8 mouse cellular contexts compared by ENCODE assay signal in the genomic region with DNA sequence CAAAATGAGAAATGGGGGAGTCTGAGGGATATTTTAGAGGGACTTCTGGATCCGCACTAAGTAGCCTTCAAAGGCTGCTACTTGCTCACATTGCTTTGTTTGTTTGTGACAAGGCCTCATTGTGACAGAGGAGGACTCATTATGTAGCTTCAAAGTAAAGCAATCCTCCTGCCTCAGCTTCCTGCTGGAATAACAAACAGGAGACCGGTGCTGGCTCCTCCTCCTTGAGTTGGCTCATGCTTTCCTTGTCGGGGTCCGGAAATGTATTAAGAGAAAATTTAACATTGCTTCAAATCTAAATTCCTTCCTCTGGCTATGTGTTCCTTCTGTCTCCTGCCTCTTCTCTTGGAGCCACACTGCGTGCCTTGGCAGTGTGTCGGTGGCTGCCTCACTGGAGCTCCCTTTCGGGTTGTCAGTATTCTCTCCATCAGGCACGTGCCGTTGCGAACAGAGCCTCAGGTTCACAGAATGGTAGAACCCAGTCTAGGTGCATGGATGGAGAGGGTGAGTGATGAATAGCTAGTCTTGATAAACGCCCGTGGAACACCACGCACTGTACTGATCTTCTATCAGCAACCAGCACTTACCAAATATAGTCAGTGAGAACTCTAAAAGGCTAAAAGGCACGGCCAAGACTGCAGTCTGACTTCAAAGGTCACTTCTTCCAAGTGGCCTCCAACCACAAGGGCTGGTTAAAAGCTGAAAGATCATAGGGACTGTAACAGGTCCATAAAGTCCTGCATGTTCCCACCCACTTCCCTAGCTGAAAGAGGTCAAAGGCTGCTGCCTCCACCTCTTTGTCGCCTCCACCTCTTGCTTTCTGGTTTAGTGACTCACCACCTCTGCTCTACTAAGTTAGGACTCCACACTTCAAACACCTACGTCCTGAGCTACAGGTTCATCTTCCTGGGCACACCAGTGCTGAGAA. TPM values are rescaled to one million over a fixed set of nuclear protein-coding genes. Genes with fewer than 3 reads are reported as not detected.
DNase-seq lines count a peak whose midpoint lies in the region; ATAC-seq lines count a peak whose summit lies in the region.

No protein-coding gene starts in this region.

- peak overlapping the region; percentile 69 for H3K9ac ChIP-seq in liver, embryonic 13.5 days

- intact Hi-C loops in heart, postnatal 25 days (cut with DNase I): loop anchor here (10.0 kb wide), 1 partner anchor 193 kb away; a partner anchor contains a TSS

- H3K4me3 ChIP-seq in liver, embryonic 13.5 days (replicated peaks): peak overlapping the region; percentile 55

- H3K27me3 ChIP-seq in liver, embryonic 13.5 days: no peaks in the 10 kb centered on the region

- peaks cover 91% of the 10 kb centered on the region for H3K4me1 ChIP-seq in liver, embryonic 13.5 days (replicated peaks)

- 61% methylated on average over 16 of the region's 16 CpGs for WGBS in liver, embryonic 13.5 days (ENCODE audit: insufficient replicate concordance)

- peak overlapping the region; percentile 75 for H3K4me2 ChIP-seq in liver, embryonic 13.5 days

- peak overlapping the region; percentile 94 for H3K27ac ChIP-seq in liver, embryonic 13.5 days

- peak; percentile 84 for DNase-seq in heart, adult 11 months
- no peak for DNase-seq in heart, postnatal 25 days (ENCODE audit: low spot score)
- peak; percentile 47 for DNase-seq in ES-CJ7 (ENCODE audit: low read depth, low spot score)
- DNase-seq in liver, embryonic 13.5 days: no peak
- DNase-seq in right cerebral cortex, postnatal 4 days: no peak
- no peak for DNase-seq in left cerebral cortex, adult 11 months (ENCODE audit: low spot score)
- DNase-seq in spleen, adult 12 weeks (ENCODE audit: low spot score): no peak

- H3K36me3 ChIP-seq in liver, embryonic 13.5 days: peaks cover 9% of the 10 kb centered on the region; the same call in 1 of the 2 replicates

- H3K9me3 ChIP-seq in liver, embryonic 13.5 days (replicated peaks): no peaks in the 10 kb centered on the region

- ATAC-seq in granulocyte monocyte progenitor cell, adult 5-6 weeks (replicated peaks; ENCODE audit: poor library complexity, severe bottlenecking): 0 out of 2 replicates have a peak, but pooled peaks have one; percentile 2
- ATAC-seq in liver, embryonic 13.5 days (ENCODE audit: low read depth): peak; percentile 6

RNA-seq across cellular contexts. Expression of a gene that starts 0.9 kb away (rescaled TPM):
- 10 to 100 TPM; 30.4 to 41.5 TPM for total RNA-seq in heart, postnatal 25 days (2021)
- total RNA-seq in granulocyte monocyte progenitor cell, adult 5-6 weeks (2014; fragmentation: Nextera tagmentation): 55.3 and 56.0 TPM in 2 replicates
- 33.3 and 33.4 TPM in 2 replicates for total RNA-seq in granulocyte monocyte progenitor cell, adult 5-6 weeks (2017)
- 8.2 and 11.9 TPM in 2 replicates for polyA plus RNA-seq in liver, embryonic 13.5 days (2015; fragmentation: Nextera tagmentation; extraction: Ambion mirVana)

Comparison
In these comparisons a context has a peak if more than half of its experiments do, and no peak if none do; other contexts are left out.
1. DNase-seq: peak in heart, adult 11 months (single experiment) and ES-CJ7 (single experiment); none in heart, postnatal 25 days (single experiment), liver, embryonic 13.5 days (single experiment), right cerebral cortex, postnatal 4 days (single experiment), left cerebral cortex, adult 11 months (single experiment) and spleen, adult 12 weeks (single experiment).